Mouse (Mus musculus): ENCODE measurements around the gene Mycl.
A peak's percentile ranks its signal among the peaks of the same experiment; 100 is the strongest.
"Not testable (repeated sequence)": the region's sequence is repeated elsewhere in the genome, so short reads cannot be mapped to it uniquely, and the experiment has no call there.

Gene Mycl

GRCm38 (mm10) chr4:122981238-122981637 is 14.2 kb upstream of the Mycl start:
- DNase-seq (ENCODE audit: low spot score) = no peak

GRCm38 (mm10) chr4:122981930-122982329 is 13.5 kb upstream of the Mycl start:
- no peak for DNase-seq (ENCODE audit: low spot score)

- DNase-seq (ENCODE audit: low spot score) = no peak
Measured at GRCm38 (mm10) chr4:122982537-122982936, 12.9 kb upstream of the Mycl start.

- no peak for DNase-seq (ENCODE audit: low spot score)
Measured at GRCm38 (mm10) chr4:122983486-122984261, 11.8 kb upstream of the Mycl start.

GRCm38 (mm10) chr4:122985110-122985509 is 10.3 kb upstream of the Mycl start:
- peak; percentile 31 for DNase-seq (ENCODE audit: low spot score)

- DNase-seq (ENCODE audit: low spot score) = peak; percentile 70
Measured at GRCm38 (mm10) chr4:122987421-122987820, 8.0 kb upstream of the Mycl start.

GRCm38 (mm10) chr4:122988004-122988403 is 7.4 kb upstream of the Mycl start:
- not testable (repeated sequence) for DNase-seq (ENCODE audit: low spot score)

- no peak for DNase-seq (ENCODE audit: low spot score)
Measured at GRCm38 (mm10) chr4:122991177-122991576, 4.3 kb upstream of the Mycl start.

GRCm38 (mm10) chr4:122992276-122992675 is 3.2 kb upstream of the Mycl start:
- DNase-seq (ENCODE audit: low spot score) = no peak

GRCm38 (mm10) chr4:122996221-122996617 is 767 bp downstream of the Mycl start:
- peak; percentile 19 for DNase-seq (ENCODE audit: low spot score)

- DNase-seq (ENCODE audit: low spot score) = no peak
Measured at GRCm38 (mm10) chr4:122996618-122997381, 1.3 kb downstream of the Mycl start.

- DNase-seq (ENCODE audit: low spot score) = no peak
Measured at GRCm38 (mm10) chr4:122998537-122999262, 3.2 kb downstream of the Mycl start.

- no peak for DNase-seq (ENCODE audit: low spot score)
Measured at GRCm38 (mm10) chr4:122999263-122999691, 3.8 kb downstream of the Mycl start.

- no peak for DNase-seq (ENCODE audit: low spot score)
Measured at GRCm38 (mm10) chr4:123000130-123000529, 4.7 kb downstream of the Mycl start.

- DNase-seq (ENCODE audit: low spot score) = no peak
Measured at GRCm38 (mm10) chr4:123000617-123001342, 5.3 kb downstream of the Mycl start.

- DNase-seq (ENCODE audit: low spot score) = no peak
Measured at GRCm38 (mm10) chr4:123005054-123005966, 9.9 kb downstream of the Mycl start.

GRCm38 (mm10) chr4:123012501-123012900 is 17.0 kb downstream of the Mycl start:
- not testable (repeated sequence) for DNase-seq (ENCODE audit: low spot score)

- DNase-seq (ENCODE audit: low spot score) = no peak
Measured at GRCm38 (mm10) chr4:123013346-123013945, 18.0 kb downstream of the Mycl start.

GRCm38 (mm10) chr4:123013949-123014406 is 18.5 kb downstream of the Mycl start:
- DNase-seq (ENCODE audit: low spot score) = no peak
